Mouse (Mus musculus) forebrain, embryonic 16.5 days (tissue): ENCODE measurements around the gene Trim31. TPM values are rescaled to one million over a fixed set of nuclear protein-coding genes. Genes with fewer than 3 reads are reported as not detected.
"Not testable (repeated sequence)": the region's sequence is repeated elsewhere in the genome, so short reads cannot be mapped to it uniquely, and the experiment has no call there.

Source experiments
- ATAC-seq: fragments of 200-750 bp; cut with Nextera tagmentation; 2 replicates; pipeline ENCODE4 v1.8.0; 2017; ENCODE audit warnings: mild to moderate bottlenecking, moderate library complexity
- H3K27ac ChIP-seq: fragments of 300-500 bp; sonication (generic); 2 replicates; pipeline ENCODE4 v1.5.1; 2014; ENCODE audit warnings: low read length, control low read depth
- H3K27me3 ChIP-seq: fragments of 300-500 bp; sonication (generic); replicated peaks from 2 replicates; pipeline ENCODE4 v1.6.1; 2014; ENCODE audit warnings: low read length; ENCODE audit not compliant: control insufficient read depth, insufficient read depth
- H3K36me3 ChIP-seq: fragments of 300-500 bp; sonication (generic); 2 replicates; pipeline ENCODE4 v1.6.1; 2014; ENCODE audit not compliant: control insufficient read depth, insufficient read depth
- H3K4me1 ChIP-seq: fragments of 300-500 bp; sonication (generic); replicated peaks from 2 replicates; pipeline ENCODE4 v1.6.1; 2014; ENCODE audit warnings: low read length; ENCODE audit not compliant: control insufficient read depth, insufficient read depth
- H3K4me2 ChIP-seq: fragments of 300-500 bp; sonication (generic); 2 replicates; pipeline ENCODE4 v1.6.1; 2014; ENCODE audit warnings: mild to moderate bottlenecking, low read length, control low read depth
- H3K4me3 ChIP-seq: fragments of 300-500 bp; sonication (generic); replicated peaks from 2 replicates; pipeline ENCODE4 v1.5.1; 2014; ENCODE audit warnings: mild to moderate bottlenecking, low read length, control low read depth
- H3K9ac ChIP-seq: fragments of 300-500 bp; sonication (generic); replicated peaks from 2 replicates; pipeline ENCODE4 v1.6.1; 2014; ENCODE audit warnings: low read depth, low read length, control low read depth
- H3K9me3 ChIP-seq: fragments of 300-500 bp; sonication (generic); 2 replicates; pipeline ENCODE4 v1.6.1; 2016; ENCODE audit warnings: low read length; ENCODE audit not compliant: control insufficient read depth
- WGBS: fragments of 180-500 bp; shearing (Covaris S2); extraction: QIAGEN DNeasy Blood & Tissue Kit; methylation state at CpG from one replicate; pipeline ENCODE4 v1.1.7; 2014; 5-methylcytosine and 5-hydroxymethylcytosine counted together
- polyA plus RNA-seq: library from polyadenylated mRNA; unstranded; fragments of >200 nt; fragmentation: Nextera tagmentation; extraction: Ambion mirVana; gene quantifications from 2 replicates; pipeline ENCODE4 v1.2.1, GENCODE M21; 2015

Gene Trim31
- polyA plus RNA-seq, 1 experiment from 2014 or later, result not detected

GRCm38 (mm10) chr17:36891496-36891895 is 6.4 kb upstream of the Trim31 start:
- H3K4me2 ChIP-seq, H3K9me3 ChIP-seq, H3K4me1 ChIP-seq, H3K4me3 ChIP-seq, H3K27me3 ChIP-seq, H3K36me3 ChIP-seq, ATAC-seq, H3K27ac ChIP-seq, H3K9ac ChIP-seq: not testable (repeated sequence)
- 96% methylated on average over 1 of the region's 1 CpGs for whole genome bisulfite sequencing

- Histone ChIP-seq H3K27ac (no peak overlapping the region), H3K36me3 (no peaks in the 10 kb centered on the region), H3K9ac (no peak overlapping the region), H3K4me1 (no peaks in the 10 kb centered on the region), H3K4me2 (no peak overlapping the region), H3K27me3 (no peaks in the 10 kb centered on the region; the same call in 1 of the 2 replicates), H3K9me3 (no peaks in the 10 kb centered on the region), H3K4me3 (no peak overlapping the region)
- WGBS, result 9% methylated on average over 2 of the region's 2 CpGs
- no peak for ATAC-seq
Observed at GRCm38 (mm10) chr17:36892362-36892761, 5.6 kb upstream of the Trim31 start.

GRCm38 (mm10) chr17:36893387-36893786 is 4.5 kb upstream of the Trim31 start:
- Histone ChIP-seq H3K4me2 (no peak overlapping the region), H3K9me3 (no peaks in the 10 kb centered on the region), H3K9ac (no peak overlapping the region), H3K36me3 (no peaks in the 10 kb centered on the region), H3K27me3 (no peaks in the 10 kb centered on the region; the same call in 1 of the 2 replicates), H3K27ac (no peak overlapping the region), H3K4me3 (no peak overlapping the region), H3K4me1 (no peaks in the 10 kb centered on the region)
- WGBS, result 77% methylated on average over 5 of the region's 5 CpGs
- no peak for ATAC-seq

- H3K27me3 ChIP-seq, result no peaks in the 10 kb centered on the region
- H3K9me3 ChIP-seq, result no peaks in the 10 kb centered on the region
- ATAC-seq, result no peak
- no peak overlapping the region for H3K9ac ChIP-seq
- 73% methylated on average over 1 of the region's 1 CpGs for WGBS
- H3K4me1 ChIP-seq, result no peaks in the 10 kb centered on the region
- no peaks in the 10 kb centered on the region for H3K36me3 ChIP-seq
- H3K27ac ChIP-seq, result no peak overlapping the region
- no peak overlapping the region for H3K4me2 ChIP-seq
- no peak overlapping the region for H3K4me3 ChIP-seq
Observed at GRCm38 (mm10) chr17:36896583-36896982, 1.3 kb upstream of the Trim31 start.

- Histone ChIP-seq H3K27ac (no peak overlapping the region), H3K4me1 (no peaks in the 10 kb centered on the region), H3K36me3 (no peaks in the 10 kb centered on the region), H3K9ac (no peak overlapping the region), H3K9me3 (no peaks in the 10 kb centered on the region), H3K4me2 (no peak overlapping the region), H3K4me3 (no peak overlapping the region), H3K27me3 (no peaks in the 10 kb centered on the region)
- ATAC-seq, result no peak
Observed at GRCm38 (mm10) chr17:36897065-36897464, 853 bp upstream of the Trim31 start.

GRCm38 (mm10) chr17:36899376-36899775 is 1.5 kb downstream of the Trim31 start:
- H3K9ac ChIP-seq, result no peak overlapping the region
- H3K4me2 ChIP-seq, result no peak overlapping the region
- 75% methylated on average over 4 of the region's 4 CpGs for WGBS
- no peak overlapping the region for H3K27ac ChIP-seq
- no peak overlapping the region for H3K4me3 ChIP-seq
- H3K4me1 ChIP-seq, result no peaks in the 10 kb centered on the region
- H3K9me3 ChIP-seq, result no peaks in the 10 kb centered on the region
- no peaks in the 10 kb centered on the region for H3K27me3 ChIP-seq
- no peak for ATAC-seq
- no peaks in the 10 kb centered on the region for H3K36me3 ChIP-seq

- H3K27ac ChIP-seq, result no peak overlapping the region
- H3K9me3 ChIP-seq, result no peaks in the 10 kb centered on the region
- no peak for ATAC-seq
- H3K4me2 ChIP-seq, result no peak overlapping the region
- no peak overlapping the region for H3K9ac ChIP-seq
- no peak overlapping the region for H3K4me3 ChIP-seq
- H3K36me3 ChIP-seq, result no peaks in the 10 kb centered on the region
- WGBS, result 80% methylated on average over 5 of the region's 5 CpGs
- no peaks in the 10 kb centered on the region for H3K4me1 ChIP-seq
- H3K27me3 ChIP-seq, result no peaks in the 10 kb centered on the region
Observed at GRCm38 (mm10) chr17:36900001-36900400, 2.1 kb downstream of the Trim31 start.

GRCm38 (mm10) chr17:36900691-36901090 is 2.8 kb downstream of the Trim31 start:
- H3K4me2 ChIP-seq, result no peak overlapping the region
- no peak overlapping the region for H3K4me3 ChIP-seq
- no peaks in the 10 kb centered on the region for H3K36me3 ChIP-seq
- no peak overlapping the region for H3K9ac ChIP-seq
- H3K9me3 ChIP-seq, result no peaks in the 10 kb centered on the region
- ATAC-seq, result no peak
- no peaks in the 10 kb centered on the region for H3K4me1 ChIP-seq
- no peaks in the 10 kb centered on the region for H3K27me3 ChIP-seq
- no peak overlapping the region for H3K27ac ChIP-seq
- 59% methylated on average over 1 of the region's 1 CpGs for WGBS

GRCm38 (mm10) chr17:36903651-36904050 is 5.7 kb downstream of the Trim31 start:
- 59% methylated on average over 3 of the region's 3 CpGs for WGBS

GRCm38 (mm10) chr17:36908235-36908634 is 10.3 kb downstream of the Trim31 start:
- WGBS, result 40% methylated on average over 1 of the region's 1 CpGs
- no peaks in the 10 kb centered on the region for H3K4me1 ChIP-seq
- no peaks in the 10 kb centered on the region for H3K27me3 ChIP-seq
- H3K36me3 ChIP-seq, result no peaks in the 10 kb centered on the region
- H3K4me2 ChIP-seq, result no peak overlapping the region
- H3K27ac ChIP-seq, result no peak overlapping the region
- no peak for ATAC-seq
- no peak overlapping the region for H3K9ac ChIP-seq
- no peak overlapping the region for H3K4me3 ChIP-seq
- H3K9me3 ChIP-seq, result no peaks in the 10 kb centered on the region

More at GRCm38 (mm10) chr17:36903651-36904050, 5.7 kb downstream of the Trim31 start:
- Histone ChIP-seq H3K27me3 (no peaks in the 10 kb centered on the region), H3K9me3 (no peaks in the 10 kb centered on the region), H3K4me3 (no peak overlapping the region), H3K4me1 (no peaks in the 10 kb centered on the region), H3K4me2 (no peak overlapping the region), H3K9ac (no peak overlapping the region), H3K36me3 (no peaks in the 10 kb centered on the region), H3K27ac (no peak overlapping the region)
- ATAC-seq, result no peak
